In the genomic region with DNA sequence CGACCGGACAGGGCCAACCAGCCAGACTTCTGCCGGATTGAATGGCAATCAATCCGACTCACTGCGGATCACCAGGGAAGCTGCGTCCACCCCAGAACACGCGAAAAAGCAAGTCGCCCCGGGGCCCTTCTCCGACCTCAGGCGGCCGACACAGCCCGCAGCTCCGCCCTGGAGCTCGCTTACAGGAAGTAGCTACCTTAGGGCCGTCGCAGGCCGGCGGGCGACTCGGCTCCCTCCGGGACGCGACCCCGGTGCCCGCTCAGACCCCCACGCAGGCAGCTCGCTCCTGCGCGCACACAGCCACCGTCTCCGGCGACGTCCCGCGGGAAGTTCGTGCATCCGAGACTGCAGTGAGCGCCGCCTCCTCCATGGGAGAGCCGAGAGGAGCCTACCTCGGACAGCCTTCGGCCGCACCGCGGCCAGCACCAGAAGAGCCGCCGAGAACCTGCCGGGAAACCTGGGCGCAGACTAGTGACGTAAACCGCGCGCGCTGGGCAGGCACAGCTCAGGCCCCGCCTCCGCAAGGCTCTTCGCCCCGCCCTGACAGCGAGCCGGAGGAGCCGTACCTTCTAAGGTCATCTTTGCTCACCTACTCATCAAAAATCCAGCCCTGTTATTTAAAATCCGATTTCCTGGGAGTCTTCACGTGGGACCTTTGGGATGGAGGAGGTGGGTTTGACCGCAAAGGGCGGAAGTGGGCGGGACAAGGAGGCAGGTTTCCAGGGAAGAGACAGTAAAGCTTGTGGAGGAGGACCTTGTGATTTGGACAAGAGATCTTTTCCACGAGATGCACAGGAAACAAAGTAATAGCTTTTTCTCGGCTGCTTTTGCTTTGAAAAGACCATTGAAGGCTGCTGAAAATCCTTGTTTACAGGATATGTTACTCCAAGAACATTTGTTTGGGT, we compare ENCODE assay signal across 8 mouse cellular contexts. TPM values are rescaled to one million over a fixed set of nuclear protein-coding genes. Genes with fewer than 3 reads are reported as not detected.
DNase-seq lines count a peak whose midpoint lies in the region; ATAC-seq and TF ChIP-seq lines count a peak whose summit lies in the region.

TSS of gene Nipa2 (minus strand) at position 473 of the 905 bp plus-strand sequence.

- WGBS in embryonic facial prominence, embryonic 14.5 days: 1% methylated on average over 42 of the region's 70 CpGs
- under 1% methylated on average over 70 of the region's 70 CpGs for WGBS in heart, adult 2 months
- WGBS in limb, embryonic 13.5 days: under 1% methylated on average over 69 of the region's 70 CpGs
- under 1% methylated on average over 70 of the region's 70 CpGs for WGBS in midbrain, embryonic 16.5 days

- intact Hi-C loops in heart, adult 2 months (cut with DNase I): no loop called here

- H3K4me1 ChIP-seq in embryonic facial prominence, embryonic 14.5 days (ENCODE audit: control insufficient read depth, insufficient read depth, low read length): peaks cover 9% of the 10 kb centered on the region; the same call in 1 of the 2 replicates
- H3K4me1 ChIP-seq in heart, adult 2 months (ENCODE audit: control insufficient read depth, insufficient read depth, low read length): peaks cover under 1% of the 10 kb centered on the region; the same call in 1 of the 2 replicates
- H3K4me1 ChIP-seq in limb, embryonic 13.5 days: peaks cover 19% of the 10 kb centered on the region
- peaks cover 21% of the 10 kb centered on the region for H3K4me1 ChIP-seq in midbrain, embryonic 16.5 days (ENCODE audit: control insufficient read depth, insufficient read depth, low read length)

- H3K36me3 ChIP-seq in embryonic facial prominence, embryonic 14.5 days (ENCODE audit: control insufficient read depth, insufficient read depth, low read length): 0 out of 2 replicates have a peak, but pooled peaks cover 3% of the 10 kb centered on the region
- peaks cover 3% of the 10 kb centered on the region for H3K36me3 ChIP-seq in heart, adult 2 months (ENCODE audit: control insufficient read depth, insufficient read depth, low read length)
- peaks cover 4% of the 10 kb centered on the region; the same call in 1 of the 2 replicates for H3K36me3 ChIP-seq in limb, embryonic 13.5 days
- H3K36me3 ChIP-seq in midbrain, embryonic 16.5 days (ENCODE audit: control insufficient read depth, insufficient read depth, low read length): no peaks in the 10 kb centered on the region

- peak within 1 kb of the TSS; percentile 92 for H3K27ac ChIP-seq in embryonic facial prominence, embryonic 14.5 days (replicated peaks; ENCODE audit: low read depth, low read length)
- peak within 1 kb of the TSS; percentile 88 for H3K27ac ChIP-seq in heart, adult 2 months
- H3K27ac ChIP-seq in limb, embryonic 13.5 days: peak within 1 kb of the TSS; percentile 87
- H3K27ac ChIP-seq in midbrain, embryonic 16.5 days (ENCODE audit: low read length): peak within 1 kb of the TSS; percentile 92

- 0 out of 2 replicates have a peak, but pooled peaks have one; percentile 16 for TF ChIP-seq CTCF in heart, adult 2 months (IDR thresholded peaks at IDR 0.05)

- TF ChIP-seq POLR2A in heart, adult 2 months (IDR thresholded peaks at IDR 0.05; ENCODE audit: insufficient read depth, low read depth, low read length): peak; percentile 83

- ATAC-seq in embryonic facial prominence, embryonic 14.5 days (ENCODE audit: low read depth): peak; percentile 98
- ATAC-seq in limb, embryonic 13.5 days (ENCODE audit: low FRiP score, low read depth): peak; percentile 98
- peak; percentile 98 for ATAC-seq in midbrain, embryonic 16.5 days

- peak within 1 kb of the TSS; percentile 74 for H3K4me2 ChIP-seq in embryonic facial prominence, embryonic 14.5 days (ENCODE audit: low read depth, low read length)
- peak within 1 kb of the TSS; percentile 65 for H3K4me2 ChIP-seq in limb, embryonic 13.5 days (replicated peaks)
- H3K4me2 ChIP-seq in midbrain, embryonic 16.5 days (ENCODE audit: low read length): peak within 1 kb of the TSS; percentile 84

- peak within 1 kb of the TSS; percentile 95 for H3K4me3 ChIP-seq in embryonic facial prominence, embryonic 14.5 days (ENCODE audit: low read depth, low read length)
- H3K4me3 ChIP-seq in heart, adult 2 months: peak within 1 kb of the TSS; percentile 91
- H3K4me3 ChIP-seq in limb, embryonic 13.5 days: peak within 1 kb of the TSS; percentile 95
- peak within 1 kb of the TSS; percentile 98 for H3K4me3 ChIP-seq in midbrain, embryonic 16.5 days (ENCODE audit: low read depth, low read length)

- H3K9me3 ChIP-seq in embryonic facial prominence, embryonic 14.5 days (ENCODE audit: control insufficient read depth, low read length): no peaks in the 10 kb centered on the region
- H3K9me3 ChIP-seq in limb, embryonic 13.5 days: no peaks in the 10 kb centered on the region
- no peaks in the 10 kb centered on the region for H3K9me3 ChIP-seq in midbrain, embryonic 16.5 days (replicated peaks; ENCODE audit: control insufficient read depth, low read length, poor library complexity, severe bottlenecking)

- H3K9ac ChIP-seq in embryonic facial prominence, embryonic 14.5 days (ENCODE audit: low read depth, low read length): peak within 1 kb of the TSS; percentile 94
- H3K9ac ChIP-seq in heart, adult 2 months (ENCODE audit: low read depth, low read length): peak within 1 kb of the TSS; percentile 98
- H3K9ac ChIP-seq in limb, embryonic 13.5 days: peak within 1 kb of the TSS; percentile 90
- peak within 1 kb of the TSS; percentile 93 for H3K9ac ChIP-seq in midbrain, embryonic 16.5 days (ENCODE audit: low read depth, low read length)

- peak; percentile 83 for DNase-seq in 3T3-L1 (ENCODE audit: low read depth, low spot score)
- peak; percentile 86 to 88 for DNase-seq in adrenal gland, postnatal 4 days (ENCODE audit: low spot score in 2 of 2)
- peak; percentile 94 for DNase-seq in embryonic facial prominence, embryonic 14.5 days (ENCODE audit: low spot score)
- DNase-seq in heart, adult 2 months: peak; percentile 94 to 95
- DNase-seq in kidney, adult 8-10 months: peak; percentile 91 to 95
- peak; percentile 96 to 98 for DNase-seq in spleen, postnatal 10 days (ENCODE audit: low spot score in 2 of 2)

- no peaks in the 10 kb centered on the region for H3K27me3 ChIP-seq in embryonic facial prominence, embryonic 14.5 days (replicated peaks; ENCODE audit: control insufficient read depth, insufficient read depth, low read length)
- H3K27me3 ChIP-seq in heart, adult 2 months (ENCODE audit: control insufficient read depth, insufficient read depth, low read length): no peaks in the 10 kb centered on the region
- no peaks in the 10 kb centered on the region for H3K27me3 ChIP-seq in limb, embryonic 13.5 days
- no peaks in the 10 kb centered on the region for H3K27me3 ChIP-seq in midbrain, embryonic 16.5 days (ENCODE audit: control insufficient read depth, insufficient read depth, low read depth, low read length)

- H3K79me2 ChIP-seq in heart, adult 2 months (replicated peaks; ENCODE audit: control insufficient read depth, insufficient read depth, low read length): no peaks in the 10 kb centered on the region; the same call in 1 of the 2 replicates

- TF ChIP-seq EP300 in heart, adult 2 months (IDR thresholded peaks at IDR 0.05; ENCODE audit: insufficient read depth, low read depth, low read length): 0 out of 2 replicates have a peak, but pooled peaks have one; percentile 8

RNA-seq across cellular contexts. Expression of gene Nipa2, which starts in this region (rescaled TPM):
- 10 to 100 TPM; 52.9 to 54.2 TPM for total RNA-seq in adrenal gland, postnatal 4 days (2021)
- 50.9 and 52.9 TPM in 2 replicates for polyA plus RNA-seq in embryonic facial prominence, embryonic 14.5 days (2014; fragmentation: Nextera tagmentation; extraction: Ambion mirVana)
- total RNA-seq in heart, adult 2 months (2021): 10 to 100 TPM; 37.7 to 39.4 TPM
- 6.9 and 17.0 TPM in 2 replicates for polyA plus RNA-seq in heart, adult 2 months (2012; rRNA removed)
- polyA plus RNA-seq in limb, embryonic 13.5 days (2015; fragmentation: Nextera tagmentation; extraction: Ambion mirVana): 44.4 and 48.2 TPM in 2 replicates
- 33.4 and 34.6 TPM in 2 replicates for polyA plus RNA-seq in midbrain, embryonic 16.5 days (2015; fragmentation: Nextera tagmentation; extraction: Ambion mirVana)

Comparison
In these comparisons a context has a peak if more than half of its experiments do, and no peak if none do; other contexts are left out.
1. Peak in every context shown above with its lines: DNase-seq, ATAC-seq, H3K4me3 ChIP-seq and H3K27ac ChIP-seq.